Mouse (Mus musculus) spleen, adult 2 months (tissue): ENCODE data around the gene March5.

Experiments used
- CTCF ChIP-seq: fragments of 200-500 bp; IDR thresholded peaks from 2 replicates; pipeline ENCODE4 v1.5.1; 2011; ENCODE audit warnings: mild to moderate bottlenecking, inconsistent platforms; ENCODE audit not compliant: insufficient read depth, insufficient read length, insufficient replicate concordance; ENCODE audit errors: extremely low read depth
- POLR2A ChIP-seq: fragments of 200-500 bp; IDR thresholded peaks from 2 replicates; pipeline ENCODE4 v1.6.1; 2011; ENCODE audit warnings: low read depth, low read length, inconsistent platforms

DNA sequence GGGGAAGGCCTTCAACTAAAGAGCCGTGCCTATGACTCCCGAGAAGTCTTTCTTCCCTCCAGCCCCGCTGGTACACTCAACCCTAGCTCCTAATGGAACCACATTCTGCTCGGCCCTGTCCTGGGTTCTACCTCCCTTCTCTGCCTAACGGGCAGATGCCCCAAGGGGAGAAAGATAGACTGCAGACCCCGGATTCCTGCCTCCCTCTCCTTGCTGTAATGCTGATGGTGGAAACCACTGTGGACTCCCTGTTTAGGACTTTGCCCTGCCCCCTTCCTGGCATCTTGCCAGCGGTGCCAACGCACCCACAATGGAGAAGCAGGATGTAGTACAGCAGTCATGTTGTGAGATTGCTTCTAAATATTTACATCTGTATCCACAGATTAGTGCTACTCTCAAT is 28.5 kb downstream of the March5 start:
- TF ChIP-seq POLR2A = no peak
- no peak for TF ChIP-seq CTCF
